Mouse (Mus musculus): ENCODE measurements around the gene Nt5c3.
A peak's percentile ranks its signal among the peaks of the same experiment; 100 is the strongest.

Nt5c3 gene

DNA sequence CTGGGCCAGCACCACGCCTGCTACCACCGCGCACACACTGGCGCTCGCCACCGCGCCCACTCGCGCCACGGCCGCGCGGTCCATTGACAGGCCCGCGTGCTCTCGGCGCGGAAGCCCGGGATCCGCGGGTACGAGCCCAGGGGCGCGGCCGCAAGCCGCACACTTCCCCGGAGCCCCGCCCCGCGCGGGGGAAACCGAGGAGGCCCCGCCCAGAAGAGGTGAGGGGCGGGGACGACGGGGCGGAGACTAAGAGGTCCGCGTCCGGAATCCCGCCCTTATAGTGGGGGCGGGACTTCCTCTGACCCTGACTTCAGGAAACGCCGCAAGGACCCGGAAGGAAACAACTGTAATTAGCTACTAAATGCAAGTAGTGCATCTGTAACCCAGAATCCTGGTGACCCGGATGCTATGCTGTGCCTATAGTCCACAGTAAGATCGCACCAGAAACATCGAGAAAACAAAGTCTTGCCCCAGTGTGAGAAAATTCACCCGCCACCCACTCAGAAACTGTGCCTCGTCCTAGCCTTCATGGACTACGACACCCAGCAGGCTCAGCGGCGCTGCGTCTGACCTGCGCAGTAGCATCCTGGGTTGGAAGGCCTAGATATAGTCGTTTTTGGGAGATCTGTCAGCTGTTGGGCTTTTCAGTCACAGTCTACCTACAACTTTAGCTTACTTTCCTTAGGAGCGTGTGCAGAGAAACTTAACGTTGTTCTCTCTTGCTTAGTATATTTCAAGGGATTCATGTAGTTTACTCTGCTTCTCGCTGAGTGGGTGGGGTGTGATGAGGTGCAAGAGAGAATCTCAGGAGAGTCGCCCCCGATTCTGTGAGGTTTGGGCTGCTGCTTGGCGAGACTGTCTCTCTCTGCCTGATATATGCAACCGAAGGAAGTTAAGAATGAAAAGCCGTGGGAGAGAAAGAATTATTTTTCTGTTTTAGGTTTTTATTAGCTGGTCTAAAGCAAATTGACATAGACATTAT lies at the start of gene Nt5c3, which contains the start of gene Vmn1r4:
Gene Nt5c3, minus strand, starts transcription at position 207 of the 982 bp plus-strand sequence.
Gene Vmn1r4, plus strand, starts transcription at position 290 of the 982 bp plus-strand sequence.
- peak; percentile 92 for DNase-seq (ENCODE audit: low spot score)

DNA sequence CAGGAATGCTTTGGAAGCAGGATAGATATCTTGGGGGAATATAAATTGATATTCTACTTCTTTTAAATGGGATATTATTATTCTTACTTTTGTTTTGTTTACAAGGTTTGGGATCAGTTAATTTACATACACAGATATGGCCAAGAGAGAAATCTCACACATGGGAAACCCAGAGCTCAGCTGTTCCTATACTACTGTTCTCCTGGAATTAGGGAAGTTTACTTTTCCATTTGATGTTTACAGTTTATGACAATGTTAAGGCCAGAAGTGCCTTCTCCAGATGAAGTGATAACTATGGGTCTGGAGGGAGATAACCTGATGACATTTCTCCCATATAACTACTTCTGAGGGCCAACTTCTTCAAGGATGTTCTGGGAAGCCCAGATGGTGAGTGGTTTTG lies 46.2 kb upstream of the Nt5c3 start, which contains the start of gene Vmn1r5:
Gene Vmn1r5, plus strand, starts transcription at position 301 of the 400 bp plus-strand sequence.
- DNase-seq (ENCODE audit: low spot score) = no peak

DNA sequence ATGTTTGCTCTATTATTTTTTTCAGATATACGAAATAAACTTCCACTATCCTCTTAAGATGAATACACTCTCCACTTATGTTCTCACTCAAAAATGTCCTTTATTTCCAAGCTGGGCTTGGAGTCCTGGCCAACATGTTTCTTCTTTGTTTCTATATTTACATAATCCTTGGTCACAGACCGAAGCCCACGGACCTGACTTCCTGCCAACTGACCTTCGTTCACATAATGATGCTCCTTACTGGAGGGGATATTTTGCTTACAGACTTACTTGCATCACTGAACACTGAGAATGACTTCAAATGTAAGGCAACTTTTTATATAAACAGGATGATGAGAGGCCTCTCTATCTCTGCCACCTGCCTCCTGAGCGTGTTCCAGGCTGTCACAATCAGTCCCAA lies 32.7 kb upstream of the Nt5c3 start:
- no peak for DNase-seq (ENCODE audit: low spot score)

DNA sequence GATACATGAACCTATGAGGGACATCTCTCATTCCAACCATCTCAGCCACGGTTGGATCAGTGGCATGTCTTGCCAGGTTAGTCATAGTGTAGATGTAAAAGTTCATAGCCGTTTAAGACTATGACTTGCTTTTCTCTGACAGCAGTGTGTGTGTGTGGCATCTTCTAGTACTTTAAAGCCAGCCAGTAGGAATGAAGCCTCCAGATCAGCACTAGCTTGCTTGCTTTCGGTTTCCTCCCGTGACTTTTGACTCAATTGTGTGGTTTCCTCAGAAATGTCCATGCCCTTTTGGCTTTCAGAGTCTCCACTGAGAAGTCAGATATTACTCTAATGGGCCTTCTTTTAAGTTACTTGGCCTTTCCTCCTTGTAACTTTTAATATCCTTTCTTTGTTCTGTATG lies 10.6 kb upstream of the Nt5c3 start:
- no peak for DNase-seq (ENCODE audit: low spot score)

DNA sequence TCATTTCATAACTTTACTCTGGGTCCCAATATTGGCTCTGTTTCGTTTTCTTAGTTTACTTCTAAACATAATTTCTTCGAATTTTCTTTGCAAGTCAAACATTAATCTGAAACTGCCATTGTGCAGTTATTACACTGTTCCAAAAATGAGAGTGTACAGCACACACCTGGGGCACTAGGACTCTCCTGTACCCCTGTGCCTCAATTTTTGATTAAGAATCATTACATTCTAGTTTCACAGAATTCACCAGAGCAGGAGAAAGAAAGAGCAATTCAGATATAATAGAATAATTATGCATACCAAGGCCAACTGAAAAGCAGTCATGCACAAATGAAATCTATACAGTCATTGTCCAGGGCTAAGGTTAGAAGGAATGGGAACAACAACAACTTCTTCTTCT lies 8.7 kb upstream of the Nt5c3 start:
- DNase-seq (ENCODE audit: low spot score) = no peak

DNA sequence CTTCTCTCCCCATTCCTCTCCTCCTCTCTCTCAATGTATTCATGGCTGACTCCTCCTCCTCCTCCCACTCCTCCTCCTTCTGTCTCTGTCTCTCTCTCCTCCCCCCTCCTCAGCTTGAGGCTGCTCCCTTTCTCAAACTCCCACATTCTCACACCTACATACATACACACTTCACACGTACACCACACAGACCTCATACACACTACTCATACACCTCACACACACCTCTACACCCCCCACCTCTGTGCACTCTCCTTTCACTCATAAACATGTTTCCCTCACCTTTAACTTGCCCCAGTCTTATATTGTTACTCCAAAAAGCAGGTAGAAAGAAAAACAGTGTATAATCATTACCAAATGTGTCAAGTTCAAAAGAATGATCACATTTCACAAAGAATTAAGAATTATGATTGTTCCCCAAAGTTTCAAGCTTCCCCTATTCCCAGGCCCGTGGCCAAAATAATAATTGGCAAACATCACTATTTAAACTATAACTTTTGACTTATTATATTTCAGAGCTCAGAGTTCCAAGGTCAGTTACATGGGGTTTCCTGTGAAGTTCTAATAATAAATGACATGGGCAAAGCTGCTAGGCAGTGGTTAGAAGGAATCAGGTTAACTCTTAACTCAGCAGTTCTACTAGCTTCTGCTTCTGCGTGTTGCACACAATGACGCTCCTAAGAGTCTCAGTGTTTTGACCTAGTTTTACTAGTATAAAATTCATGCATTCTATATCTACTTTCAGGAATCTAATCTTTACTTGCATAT lies 8.1 kb upstream of the Nt5c3 start:
- DNase-seq (ENCODE audit: low spot score) = no peak

DNA sequence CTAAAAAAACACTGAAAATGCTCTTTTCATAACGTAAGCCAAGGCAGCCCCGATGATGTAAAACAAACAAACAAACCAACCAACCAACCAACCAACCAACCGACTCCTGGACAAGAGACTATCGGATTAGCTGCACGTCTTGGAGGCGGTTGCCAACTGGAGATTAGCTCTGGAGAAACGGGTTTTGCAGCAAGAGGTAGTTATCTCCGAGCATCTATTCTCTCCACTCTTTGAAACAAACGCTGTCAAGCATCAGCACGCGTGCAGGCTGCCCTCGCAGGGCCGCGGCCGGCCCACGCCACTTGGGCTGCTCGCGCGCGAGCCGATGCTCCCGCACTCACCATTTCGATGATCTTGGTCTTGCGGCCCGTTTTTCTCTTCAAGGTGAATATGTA lies 404 bp downstream of the Nt5c3 start:
- DNase-seq (ENCODE audit: low spot score) = peak; percentile 59

DNA sequence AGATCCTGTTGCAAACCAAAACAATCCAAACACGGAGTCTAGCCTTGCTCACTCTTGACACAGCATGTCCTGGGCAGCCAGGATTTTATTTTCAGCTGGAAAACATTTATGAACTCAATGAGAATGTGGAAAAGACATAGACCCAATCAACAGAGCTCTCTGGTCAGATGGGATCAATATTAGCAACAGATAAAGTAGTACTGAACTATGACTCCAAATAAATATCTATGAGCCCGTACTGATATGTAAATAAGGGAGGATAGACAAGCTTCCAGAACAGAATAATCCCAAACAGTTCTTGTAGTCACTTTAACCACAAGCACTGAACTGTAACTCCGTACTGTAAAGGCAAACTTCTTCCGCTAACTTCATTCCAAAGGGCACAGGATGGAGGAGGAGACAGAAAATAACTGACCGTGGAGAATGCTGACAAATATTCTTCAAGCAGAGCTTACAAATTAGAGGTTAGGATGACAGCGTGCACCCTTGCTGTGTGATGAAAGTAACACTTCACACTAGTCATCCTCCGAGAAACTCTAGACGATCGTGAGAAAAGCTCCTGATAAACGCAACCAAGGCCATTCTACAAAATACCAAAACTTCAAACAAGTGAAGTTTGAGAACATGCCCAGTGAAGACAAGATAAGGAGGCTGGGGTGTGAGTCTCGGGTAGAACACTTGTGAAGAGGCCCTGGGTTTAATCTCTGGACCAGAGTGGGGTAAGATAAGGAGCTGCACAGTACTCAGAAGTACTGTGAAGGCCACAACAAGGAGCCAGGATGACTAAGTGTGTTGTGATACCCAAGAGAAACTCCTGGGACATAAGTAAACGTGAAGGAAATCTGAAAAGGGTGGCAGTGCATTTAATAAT lies 3.3 kb downstream of the Nt5c3 start:
- DNase-seq (ENCODE audit: low spot score) = no peak

DNA sequence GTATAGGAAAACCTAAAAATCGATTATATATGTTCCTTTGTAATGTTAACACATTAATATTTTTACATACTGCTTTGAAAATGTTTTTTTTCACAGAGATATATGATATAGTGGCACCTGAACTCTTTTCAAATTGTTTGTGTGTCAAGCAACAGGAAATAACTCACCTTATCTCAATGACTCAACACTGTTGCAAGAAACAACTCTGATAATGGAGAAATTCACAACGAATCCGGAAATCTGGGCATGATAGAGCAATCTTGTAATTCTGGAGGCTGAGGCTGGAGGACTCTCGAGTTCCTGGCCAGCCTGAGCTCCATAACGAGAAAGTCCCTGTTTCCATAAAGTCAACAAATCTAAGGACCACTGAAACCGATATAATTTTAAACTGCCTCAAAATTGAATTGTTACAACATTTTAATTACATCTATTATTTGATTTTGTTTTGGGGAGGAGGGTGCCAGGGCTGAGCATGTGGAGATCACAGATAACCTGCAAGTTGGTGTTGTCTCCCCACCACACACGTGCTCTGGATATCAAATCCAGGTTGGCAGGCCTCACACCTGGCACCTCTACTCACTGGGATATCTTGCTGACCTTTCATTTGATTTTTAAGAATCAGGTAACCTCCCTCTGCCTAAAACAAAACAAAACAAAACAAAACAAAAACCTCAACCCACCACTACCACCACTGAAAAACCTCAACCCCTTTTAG lies 4.2 kb downstream of the Nt5c3 start:
- DNase-seq (ENCODE audit: low spot score) = no peak

DNA sequence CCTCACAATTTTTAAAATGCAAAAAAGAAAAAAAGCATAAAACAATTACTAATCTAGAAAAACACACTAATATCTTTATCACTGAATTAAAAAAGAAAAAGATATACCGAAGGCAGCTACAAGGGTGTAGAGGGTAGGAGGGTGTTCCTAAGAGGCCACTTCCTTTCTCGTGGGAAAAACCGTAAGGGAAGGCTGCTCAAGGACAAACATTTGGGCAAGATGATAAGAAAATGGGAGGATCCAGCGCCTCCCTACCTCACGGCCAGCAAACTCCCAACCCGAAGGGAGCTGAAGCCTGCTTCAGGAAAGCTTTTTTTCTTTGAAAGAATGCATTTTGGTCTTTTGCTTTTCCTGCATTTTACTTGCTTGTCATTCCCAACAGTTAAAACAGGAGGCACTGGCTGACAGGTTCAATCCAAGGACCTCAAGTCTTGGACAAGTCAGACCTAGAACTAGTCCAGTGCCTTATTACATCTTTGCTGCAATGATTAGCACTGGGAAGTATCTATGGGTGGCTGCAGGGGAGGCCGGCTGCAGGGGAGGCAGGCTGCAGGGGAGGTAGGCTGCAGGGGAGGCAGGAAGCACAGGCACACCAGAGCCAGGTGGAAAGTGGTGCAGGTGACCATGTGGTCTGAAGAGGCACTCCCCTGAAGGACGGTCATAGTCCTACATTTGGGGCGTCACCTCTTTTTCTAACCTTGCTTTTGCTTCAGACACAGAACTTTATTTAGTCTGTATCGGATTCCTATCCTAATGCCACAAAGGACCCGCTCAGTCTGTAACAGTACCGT lies 6.0 kb downstream of the Nt5c3 start:
- no peak for DNase-seq (ENCODE audit: low spot score)

DNA sequence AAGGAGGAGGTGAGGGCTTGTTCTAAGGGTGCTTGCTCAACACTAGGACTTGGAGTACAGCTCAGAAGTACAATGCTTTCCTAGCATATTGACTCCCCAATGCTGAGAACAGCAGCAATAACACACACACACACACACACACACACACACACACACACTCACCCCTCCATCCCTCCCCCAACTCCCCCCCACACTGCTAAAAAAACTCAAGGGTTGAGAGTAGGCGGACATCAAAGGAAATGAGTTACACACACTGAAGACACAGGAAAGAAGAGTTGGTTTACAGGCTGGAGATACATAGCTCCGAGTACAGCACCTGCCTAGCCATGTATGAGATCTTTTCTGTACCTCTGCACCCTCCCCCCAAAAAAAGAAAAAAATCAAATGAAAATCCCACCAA lies 7.5 kb downstream of the Nt5c3 start:
- no peak for DNase-seq (ENCODE audit: low spot score)

DNA sequence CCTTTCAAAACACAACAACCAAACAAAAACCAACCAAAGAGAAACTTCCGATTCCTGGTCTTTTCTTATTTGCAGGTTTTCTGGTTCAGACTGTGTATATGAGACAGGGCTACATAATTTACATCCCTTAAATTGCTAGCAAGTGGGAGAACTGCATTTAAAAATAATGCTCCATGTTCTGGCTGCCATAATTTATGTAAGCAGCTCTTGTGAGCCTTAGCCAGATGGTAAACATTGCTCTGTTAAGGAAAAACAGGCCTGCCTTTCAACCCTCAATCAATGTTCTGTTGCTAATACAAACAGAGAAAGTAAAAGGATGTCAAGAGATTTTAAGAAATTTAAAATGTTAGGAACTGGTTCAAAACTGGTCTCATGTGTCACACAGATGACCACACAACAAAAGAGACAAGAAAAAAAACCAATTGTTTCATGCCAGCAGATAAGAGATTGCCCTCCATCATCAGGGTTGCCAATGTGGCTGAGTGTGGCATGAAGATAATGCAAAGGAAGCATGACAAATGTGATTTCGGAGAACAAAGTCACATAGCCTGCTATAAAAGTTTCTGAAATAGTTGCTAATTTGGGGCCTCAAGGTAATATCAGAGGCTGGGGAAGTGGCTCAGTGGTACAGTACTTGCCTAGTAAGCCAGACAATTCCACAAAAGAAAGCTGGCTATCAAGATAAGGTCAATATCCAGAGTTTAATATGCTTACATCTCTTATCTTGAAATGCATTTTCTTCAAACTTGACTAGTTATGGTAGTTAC lies 10.5 kb downstream of the Nt5c3 start:
- DNase-seq (ENCODE audit: low spot score) = no peak

DNA sequence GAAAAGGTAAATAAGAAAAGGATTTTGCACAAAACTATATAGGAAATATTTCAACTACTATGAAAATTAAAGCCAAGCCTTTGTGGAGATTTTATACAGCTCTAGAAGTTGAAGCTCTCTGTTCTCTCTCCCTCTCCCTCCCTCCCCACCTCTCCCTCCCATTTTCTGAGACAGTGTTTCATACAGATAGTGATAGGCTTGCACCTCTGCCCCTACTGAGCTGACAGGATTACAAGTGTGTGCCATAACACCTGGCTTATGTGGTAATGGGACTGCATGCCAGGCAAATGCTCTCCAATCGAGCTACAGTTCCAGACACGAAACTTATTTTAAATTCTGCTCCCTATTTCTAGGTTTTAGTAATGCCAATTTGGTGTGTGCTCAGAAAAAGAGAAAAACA lies 12.8 kb downstream of the Nt5c3 start:
- DNase-seq (ENCODE audit: low spot score) = no peak

DNA sequence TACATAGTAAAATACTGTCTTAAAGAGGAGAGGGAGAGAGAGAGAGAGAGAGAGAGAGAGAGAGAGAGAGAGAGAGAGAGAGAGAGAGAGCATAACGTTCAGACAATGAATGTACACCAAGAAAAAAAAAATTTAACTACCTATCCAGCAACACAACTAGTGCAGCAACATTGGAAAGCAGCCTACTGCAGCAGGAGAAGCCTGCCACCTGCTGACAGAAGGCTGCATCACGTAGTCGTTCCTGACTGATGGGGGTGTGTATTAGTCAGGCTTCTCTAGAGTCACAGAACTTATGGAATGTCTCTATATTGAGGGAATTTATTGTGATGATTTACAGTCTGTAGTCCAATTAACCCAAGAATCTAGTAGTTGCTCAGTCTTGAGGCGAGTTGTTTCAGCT lies 14.8 kb downstream of the Nt5c3 start:
- peak; percentile 71 for DNase-seq (ENCODE audit: low spot score)

DNA sequence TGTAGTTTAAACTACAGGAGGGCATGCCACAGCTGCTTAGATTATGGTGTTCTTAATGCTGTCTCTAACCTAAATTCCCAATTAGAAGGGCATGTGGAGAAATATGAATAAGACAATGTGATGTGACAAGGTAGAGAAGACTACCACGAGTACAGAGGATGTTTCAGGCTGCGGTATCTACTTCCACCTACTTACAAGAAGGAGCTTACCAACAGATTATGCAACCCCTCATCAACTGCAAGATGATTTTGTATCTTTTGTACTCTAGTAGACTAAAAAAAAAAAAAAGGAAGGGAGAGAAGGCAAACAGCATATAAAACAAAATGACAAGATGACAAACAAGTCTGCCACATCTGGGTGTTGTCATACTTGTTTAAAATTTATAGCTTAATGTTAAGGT lies 15.3 kb downstream of the Nt5c3 start:
- no peak for DNase-seq (ENCODE audit: low spot score)

DNA sequence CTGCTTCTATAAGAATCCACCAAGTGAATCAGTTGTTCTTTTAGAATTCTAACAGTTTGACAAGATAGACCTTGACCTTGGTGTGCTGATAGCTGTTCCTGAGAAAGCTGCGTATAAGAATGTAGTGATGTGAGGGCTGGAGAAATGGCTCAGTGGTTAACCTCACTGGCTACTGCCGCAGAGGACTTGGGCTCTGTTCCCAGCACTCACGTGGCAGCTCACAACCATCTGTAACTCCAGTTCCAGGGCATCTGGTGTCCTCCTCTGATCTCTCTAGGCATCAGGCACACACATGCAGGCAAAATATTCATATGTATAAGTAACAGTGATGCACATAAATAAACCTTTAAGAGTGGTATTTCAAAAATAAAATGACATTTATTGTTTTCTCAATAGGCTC lies 15.8 kb downstream of the Nt5c3 start:
- no peak for DNase-seq (ENCODE audit: low spot score)

DNA sequence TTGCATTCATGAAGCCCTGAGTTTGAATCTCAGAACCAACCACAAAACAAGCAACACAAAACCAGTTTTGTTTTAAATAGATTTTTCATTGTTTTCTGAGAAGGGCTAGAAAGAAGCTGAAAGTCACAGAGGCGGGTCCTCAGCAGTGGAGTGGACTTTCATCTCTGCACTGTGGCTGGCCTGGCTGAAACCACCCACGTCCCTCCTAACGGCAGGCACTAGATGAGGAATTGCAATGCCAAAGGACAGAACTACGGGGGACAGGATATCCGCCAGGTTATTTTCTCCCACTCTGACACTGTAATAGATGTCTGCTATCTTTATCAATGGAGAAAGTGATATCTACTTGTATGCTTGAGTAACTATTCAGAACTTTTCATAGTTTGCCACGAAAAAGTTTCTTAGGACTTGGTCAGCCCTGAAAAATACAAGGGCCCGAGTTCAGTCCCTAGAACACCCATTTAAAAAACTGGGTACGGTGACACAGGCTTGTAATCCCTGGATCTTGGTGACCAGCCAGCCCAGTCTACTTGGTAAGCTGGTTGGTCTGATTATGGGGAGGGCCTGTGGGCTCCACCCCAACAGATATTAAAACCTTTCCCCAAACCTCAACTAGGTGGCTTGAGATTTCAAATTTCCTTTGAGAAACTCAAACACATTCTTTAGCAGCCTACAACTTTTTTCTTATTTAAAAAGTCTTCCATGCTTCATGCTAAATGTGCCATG lies 17.4 kb downstream of the Nt5c3 start:
- no peak for DNase-seq (ENCODE audit: low spot score)

DNA sequence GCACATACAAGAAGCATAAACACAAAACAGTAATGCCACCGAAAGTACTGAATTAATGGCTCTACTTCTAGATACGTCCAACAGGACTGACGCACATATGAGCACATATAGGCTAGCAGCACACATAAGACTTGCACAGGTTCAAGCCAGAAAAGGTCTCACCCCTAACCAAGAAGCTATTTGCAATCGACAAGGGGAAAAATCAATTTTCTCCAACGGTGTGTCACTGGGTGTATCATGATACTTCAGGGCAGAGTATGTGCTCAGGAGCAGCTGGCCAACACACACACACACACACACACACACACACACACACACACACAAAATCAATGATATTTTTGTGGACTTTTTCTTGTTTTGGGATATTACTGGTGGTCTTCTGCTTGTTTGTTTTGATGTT lies 18.2 kb downstream of the Nt5c3 start:
- DNase-seq (ENCODE audit: low spot score) = no peak

DNA sequence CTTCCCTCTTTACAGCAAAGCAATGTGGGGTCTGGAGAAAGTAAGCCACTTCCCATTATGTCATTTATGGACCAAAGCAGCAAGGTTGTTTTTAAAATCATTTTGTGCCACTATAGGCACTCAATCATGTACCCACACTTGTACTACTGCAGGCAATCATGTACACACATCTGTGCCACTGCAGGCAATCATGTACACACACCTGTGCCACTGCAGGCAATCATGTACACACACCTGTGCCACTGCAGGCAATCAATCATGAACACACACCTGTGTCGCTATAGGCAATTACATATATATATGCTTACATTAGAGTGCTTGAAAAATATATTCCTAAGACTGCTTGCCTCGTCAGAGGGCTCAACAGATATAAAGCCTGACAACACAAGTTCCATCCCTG lies 18.8 kb downstream of the Nt5c3 start:
- no peak for DNase-seq (ENCODE audit: low spot score)

Measured in embryo, embryonic 10 days (tissue).